Mouse (Mus musculus) layer of hippocampus, adult 18-20 months (tissue): ENCODE results near the gene Ly6g6e. TPM values are rescaled to one million over a fixed set of nuclear protein-coding genes. Genes with fewer than 3 reads are reported as not detected.

Experiments
- DNase-seq, 2 experiments: peaks; one replicate each; pipeline ENCODE4 v3.0.0; 2022; ENCODE audit warnings: low spot score in 2 of 2
- total RNA-seq, 2 experiments: library from RNA; stranded (reverse); gene quantifications; 2 replicates each; pipeline ENCODE4 v1.2.3; 2021

Ly6g6e gene
- total RNA-seq, 2 experiments from 2014 or later = 3.6 to 5.0 TPM

GRCm38 (mm10) chr17:35049561-35050016, 27.1 kb upstream of the Ly6g6e start, which contains the start of gene Clic1:
Gene Clic1, plus strand, starts transcription at chr17:35049966.
- no peak for DNase-seq

DNA sequence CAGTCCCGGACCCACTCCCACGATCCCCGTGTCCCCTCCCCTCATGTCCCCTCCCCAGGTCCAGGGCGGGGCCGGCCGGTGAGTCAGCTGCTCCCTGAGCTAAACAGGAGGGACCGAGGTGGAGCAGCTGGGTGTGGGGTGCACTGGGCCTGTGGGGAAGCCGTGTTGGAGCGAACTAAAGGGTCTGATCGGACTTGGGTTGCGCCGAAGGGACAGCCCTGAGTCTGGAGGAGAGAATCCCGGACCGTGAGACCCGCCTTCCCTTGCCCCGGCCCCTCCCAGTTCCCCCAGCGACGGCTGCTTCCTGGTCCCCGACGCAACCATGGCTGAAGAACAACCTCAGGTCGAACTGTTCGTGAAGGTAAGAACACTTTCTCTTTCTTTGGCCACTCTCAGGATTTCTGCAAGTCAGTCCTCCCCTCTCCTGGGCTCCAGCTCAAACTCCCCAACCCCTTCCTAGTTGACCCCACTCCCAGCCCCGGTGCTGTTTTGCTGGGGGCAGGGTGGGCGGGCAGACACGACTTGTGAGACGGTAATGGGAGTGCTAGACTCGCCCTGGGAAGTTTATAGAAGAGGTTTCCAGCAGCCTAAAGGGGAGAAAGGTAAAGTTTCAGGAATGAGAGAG, 26.5 kb upstream of the Ly6g6e start:
- DNase-seq = no peak

DNA sequence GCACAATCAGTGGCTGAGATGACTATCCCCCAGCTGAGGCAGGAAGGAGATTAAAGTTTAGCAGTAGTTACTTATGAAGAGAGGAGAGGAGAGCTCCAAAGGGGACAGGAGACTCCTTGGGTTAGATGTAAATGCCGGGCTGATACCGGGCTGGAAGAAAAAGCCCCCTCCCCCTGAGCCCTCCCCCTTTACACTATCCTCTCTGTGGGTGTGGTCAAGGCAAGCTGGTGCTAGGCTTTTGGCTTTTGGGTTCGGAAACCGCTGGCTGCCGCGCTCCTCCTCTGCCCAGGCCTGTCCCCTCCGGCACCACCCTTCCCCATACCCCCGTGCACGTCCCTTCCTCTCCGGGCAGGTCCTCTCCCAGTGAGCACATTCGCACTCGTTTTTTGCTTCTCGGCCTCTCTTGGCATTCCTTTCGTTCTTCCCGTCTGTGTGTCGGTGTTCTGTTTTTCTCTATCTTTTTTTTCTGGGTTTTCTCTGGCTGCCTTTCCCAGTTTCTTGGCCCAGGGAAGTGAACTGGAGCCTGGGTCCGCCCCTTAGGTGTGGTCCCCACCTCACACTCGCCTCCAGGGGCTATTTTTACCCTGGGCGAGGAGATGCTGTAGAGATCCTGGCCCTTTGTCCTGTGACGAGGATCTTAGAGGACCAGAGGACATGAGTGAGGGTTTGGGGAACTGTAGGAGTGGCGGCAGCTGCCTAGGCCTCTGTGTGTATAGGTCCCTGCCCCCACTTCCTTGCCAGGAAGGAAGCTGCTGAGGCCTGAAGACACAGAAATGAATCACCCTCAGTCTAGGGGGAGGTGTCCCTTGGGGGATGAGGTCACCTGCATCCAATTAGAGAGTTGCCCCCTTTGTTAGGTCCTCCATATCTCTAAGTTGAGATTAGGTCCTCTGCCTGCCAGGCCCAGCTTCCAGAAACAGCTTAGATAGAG, 25.3 kb upstream of the Ly6g6e start:
- DNase-seq = no peak

DNA sequence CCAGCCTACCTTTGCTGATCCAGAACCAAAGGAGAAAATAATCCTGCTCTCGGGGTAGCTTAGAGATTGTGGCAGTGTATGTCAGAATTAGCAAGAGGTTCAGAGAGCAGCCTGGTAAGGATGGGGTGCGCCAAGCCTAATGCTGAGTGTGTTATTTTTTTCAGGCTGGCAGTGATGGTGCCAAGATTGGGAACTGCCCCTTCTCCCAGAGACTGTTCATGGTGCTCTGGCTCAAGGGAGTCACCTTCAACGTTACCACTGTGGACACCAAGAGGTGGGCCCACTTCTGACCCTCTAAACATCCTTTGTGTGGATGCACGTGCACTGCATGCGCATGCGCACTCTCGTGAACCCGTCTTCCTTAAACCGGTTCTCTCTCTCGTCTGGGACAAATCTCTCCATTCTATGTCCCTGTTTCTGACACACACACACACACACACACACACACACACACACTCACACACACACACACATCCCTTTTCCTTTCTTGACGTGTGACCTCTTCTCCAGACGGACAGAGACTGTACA, 24.4 kb upstream of the Ly6g6e start:
- DNase-seq = no peak

DNA sequence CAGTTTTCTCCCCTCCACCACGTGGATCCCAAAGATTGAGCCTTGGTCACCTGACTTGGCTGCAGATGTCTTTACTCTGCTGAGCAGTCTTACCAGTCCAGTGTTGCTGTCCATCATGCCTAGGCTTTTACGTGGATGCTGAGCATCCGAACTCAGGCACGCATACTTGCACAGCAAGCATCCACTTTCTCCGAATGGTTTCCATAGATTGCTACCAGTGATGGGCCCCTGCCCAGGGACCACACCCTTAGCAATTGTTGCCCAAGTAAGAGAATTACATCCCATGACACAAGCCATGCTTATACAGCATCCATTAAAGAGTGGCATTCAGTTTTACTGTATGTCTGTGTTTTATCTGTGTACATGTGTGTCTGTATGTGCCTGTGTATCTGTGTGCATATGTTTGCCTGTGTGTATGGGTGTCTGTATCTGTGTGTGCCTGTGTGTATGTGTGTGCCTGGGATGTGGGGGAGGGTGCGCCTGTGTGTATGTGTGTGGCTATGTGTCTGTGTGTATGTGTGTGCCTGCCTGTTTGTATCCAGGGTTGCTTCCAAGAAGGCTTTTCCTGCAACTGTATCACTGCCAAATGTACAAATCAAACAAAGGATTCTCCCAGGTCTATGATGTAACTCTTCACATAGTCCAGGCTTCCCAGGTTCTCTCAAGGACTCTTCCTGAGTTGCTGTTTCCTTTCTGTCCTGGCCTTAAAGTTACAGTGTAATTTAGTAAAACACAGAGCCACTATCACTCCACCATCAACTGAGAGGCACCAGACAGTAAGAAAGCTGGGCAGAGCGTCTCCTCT, 20.8 kb upstream of the Ly6g6e start:
- DNase-seq = no peak

- DNase-seq = no peak
Measured at GRCm38 (mm10) chr17:35057090-35057489, 19.6 kb upstream of the Ly6g6e start.

DNA sequence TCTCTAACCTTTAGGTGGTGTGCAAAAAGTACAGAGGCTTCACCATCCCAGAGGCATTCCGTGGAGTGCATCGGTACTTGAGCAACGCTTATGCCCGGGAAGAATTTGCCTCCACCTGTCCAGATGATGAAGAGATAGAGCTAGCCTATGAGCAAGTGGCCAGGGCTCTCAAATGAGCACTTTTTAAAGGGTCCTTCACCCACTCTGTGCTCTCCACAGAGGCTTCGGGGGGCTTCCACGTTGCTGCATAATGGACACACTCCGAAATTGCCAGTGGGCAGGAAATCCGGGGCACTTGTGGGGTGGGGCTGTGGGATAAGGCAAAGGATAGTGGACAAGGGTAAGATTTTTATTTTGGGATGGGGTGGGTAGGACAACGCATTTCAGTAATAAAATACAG, 18.4 kb upstream of the Ly6g6e start:
- DNase-seq = no peak

GRCm38 (mm10) chr17:35058911-35059892, 17.5 kb upstream of the Ly6g6e start, which contains the start of gene Ddah2:
Gene Ddah2, plus strand, starts transcription at chr17:35059035.
- DNase-seq = peak; percentile 39 to 66

DNA sequence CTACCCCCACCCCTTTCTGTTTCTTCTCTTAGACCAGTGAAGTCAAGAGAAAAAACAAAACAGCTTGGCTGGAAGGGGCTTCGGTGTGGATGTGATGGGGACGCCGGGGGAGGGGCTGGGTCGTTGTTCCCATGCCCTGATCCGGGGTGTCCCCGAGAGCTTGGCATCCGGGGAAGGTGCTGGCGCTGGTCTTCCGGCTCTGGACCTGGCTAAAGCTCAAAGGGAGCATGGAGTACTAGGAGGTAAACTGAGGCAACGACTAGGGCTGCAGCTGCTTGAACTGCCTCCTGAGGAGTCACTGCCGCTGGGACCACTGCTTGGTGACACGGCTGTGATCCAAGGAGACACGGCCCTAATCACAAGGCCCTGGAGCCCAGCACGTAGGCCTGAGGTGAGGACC, 16.6 kb upstream of the Ly6g6e start:
- no peak for DNase-seq

DNA sequence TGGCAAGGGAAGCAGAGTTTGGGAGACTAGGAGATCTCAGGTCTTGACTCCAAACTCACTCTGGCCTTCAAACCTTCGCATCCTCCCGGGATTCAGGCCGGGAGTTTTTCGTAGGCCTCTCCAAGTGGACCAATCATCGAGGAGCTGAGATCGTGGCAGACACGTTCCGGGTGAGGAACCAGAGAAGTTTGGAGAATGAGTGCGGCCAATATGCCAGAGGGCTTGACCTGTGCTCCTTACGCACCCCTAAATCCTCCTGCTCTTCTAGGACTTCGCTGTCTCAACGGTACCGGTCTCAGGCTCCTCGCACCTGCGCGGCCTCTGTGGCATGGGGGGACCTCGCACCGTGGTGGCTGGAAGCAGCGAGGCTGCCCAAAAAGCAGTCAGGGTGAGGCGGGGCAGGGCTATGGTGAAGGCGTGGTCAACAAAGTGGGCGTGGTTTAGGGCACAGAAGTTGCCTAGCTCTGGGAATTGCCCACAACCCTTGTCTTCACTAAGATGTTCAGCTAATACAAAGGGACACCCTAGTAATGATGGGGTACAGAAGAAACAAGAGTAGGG, 15.9 kb upstream of the Ly6g6e start:
- no peak for DNase-seq

DNA sequence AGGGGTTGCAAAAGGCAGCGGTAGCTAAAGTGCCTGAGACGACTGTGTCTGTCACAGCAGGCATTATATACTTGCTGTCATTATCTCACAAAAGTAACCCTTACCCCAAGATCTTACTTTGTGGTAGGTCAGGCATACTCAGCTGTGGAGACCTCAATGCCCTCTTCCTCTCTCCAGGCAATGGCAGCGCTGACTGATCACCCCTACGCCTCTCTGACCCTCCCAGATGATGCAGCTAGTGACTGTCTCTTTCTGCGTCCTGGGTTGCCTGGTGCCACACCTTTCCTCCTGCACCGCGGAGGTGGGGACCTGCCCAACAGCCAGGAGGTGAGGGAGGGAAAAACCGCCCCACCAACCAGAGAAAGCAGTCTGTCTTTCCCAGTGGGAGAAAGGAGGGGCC, 15.4 kb upstream of the Ly6g6e start:
- DNase-seq = no peak

DNA sequence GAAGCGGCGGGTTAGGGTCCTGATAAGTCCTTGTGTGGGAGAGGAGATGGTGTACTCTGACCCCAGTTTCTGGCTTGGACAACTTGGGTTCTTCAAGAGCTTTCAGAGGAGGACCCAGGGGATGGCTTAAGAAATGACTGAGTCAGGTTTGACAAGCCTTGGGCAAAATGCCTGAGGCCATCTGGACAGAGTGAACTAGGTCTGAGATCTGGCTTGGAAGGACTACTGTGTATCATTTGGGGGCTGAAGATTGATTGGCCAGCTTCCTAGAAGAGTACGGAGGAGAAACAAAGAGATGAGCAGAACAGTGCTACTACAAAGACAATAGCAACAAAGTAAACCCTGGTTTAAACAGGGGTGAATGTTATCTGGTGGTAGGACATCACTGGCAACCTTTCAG, 13.2 kb upstream of the Ly6g6e start:
- DNase-seq = no peak

DNA sequence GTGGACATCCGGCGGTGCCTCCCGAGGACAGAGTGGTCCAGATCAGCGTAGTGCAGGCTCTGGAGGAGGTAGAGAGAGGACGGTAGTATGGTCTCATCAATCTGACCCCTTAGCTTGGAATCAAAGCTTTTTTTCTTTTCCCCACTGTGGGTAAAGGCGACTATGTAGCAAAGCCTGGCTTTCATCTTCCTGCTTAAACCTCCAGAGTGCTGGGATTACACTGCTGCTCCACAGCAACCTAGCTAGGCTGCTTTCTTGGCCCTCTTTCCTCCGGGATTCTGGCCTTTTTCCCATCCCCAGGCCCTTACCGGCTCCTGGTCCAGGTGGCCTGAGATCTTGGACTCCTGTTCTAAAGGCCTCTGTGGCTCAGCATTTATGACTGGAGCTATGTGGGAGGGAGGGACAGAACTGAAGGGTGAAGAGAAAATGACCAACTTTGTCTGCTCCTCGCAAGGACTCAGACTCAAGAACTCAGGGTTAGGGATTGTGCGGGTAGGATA, 12.3 kb upstream of the Ly6g6e start:
- DNase-seq = no peak

- DNase-seq = no peak
Measured at GRCm38 (mm10) chr17:35064951-35065947, 11.5 kb upstream of the Ly6g6e start, which contains the start of gene Ly6g6c. Gene Ly6g6c, plus strand, starts transcription at chr17:35065388.

DNA sequence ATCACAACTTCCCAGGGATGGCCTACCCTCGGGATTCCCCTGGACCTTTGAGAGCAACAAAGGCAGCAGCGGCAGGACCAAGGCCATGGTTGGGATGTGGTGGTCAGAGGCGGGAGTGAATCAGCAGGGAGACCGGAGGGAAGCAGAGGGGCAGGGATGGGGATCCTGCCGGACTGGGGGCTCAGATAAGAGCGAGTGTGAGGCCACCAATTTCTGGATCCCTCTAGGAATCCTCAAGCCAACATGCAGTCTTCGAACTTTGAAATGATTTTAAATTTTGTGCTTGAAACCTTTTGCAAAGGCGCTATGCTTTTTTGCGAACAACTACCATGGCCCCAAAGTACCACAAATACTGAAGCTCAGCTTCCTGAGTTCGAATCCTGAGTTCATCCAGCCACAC, 10.6 kb upstream of the Ly6g6e start, which contains the start of gene Mpig6b:
Mpig6b (minus strand) TSS at position 101 of the 400 bp plus-strand sequence.
- DNase-seq = no peak

- no peak for DNase-seq
Measured at GRCm38 (mm10) chr17:35068213-35068914, 8.3 kb upstream of the Ly6g6e start.

DNA sequence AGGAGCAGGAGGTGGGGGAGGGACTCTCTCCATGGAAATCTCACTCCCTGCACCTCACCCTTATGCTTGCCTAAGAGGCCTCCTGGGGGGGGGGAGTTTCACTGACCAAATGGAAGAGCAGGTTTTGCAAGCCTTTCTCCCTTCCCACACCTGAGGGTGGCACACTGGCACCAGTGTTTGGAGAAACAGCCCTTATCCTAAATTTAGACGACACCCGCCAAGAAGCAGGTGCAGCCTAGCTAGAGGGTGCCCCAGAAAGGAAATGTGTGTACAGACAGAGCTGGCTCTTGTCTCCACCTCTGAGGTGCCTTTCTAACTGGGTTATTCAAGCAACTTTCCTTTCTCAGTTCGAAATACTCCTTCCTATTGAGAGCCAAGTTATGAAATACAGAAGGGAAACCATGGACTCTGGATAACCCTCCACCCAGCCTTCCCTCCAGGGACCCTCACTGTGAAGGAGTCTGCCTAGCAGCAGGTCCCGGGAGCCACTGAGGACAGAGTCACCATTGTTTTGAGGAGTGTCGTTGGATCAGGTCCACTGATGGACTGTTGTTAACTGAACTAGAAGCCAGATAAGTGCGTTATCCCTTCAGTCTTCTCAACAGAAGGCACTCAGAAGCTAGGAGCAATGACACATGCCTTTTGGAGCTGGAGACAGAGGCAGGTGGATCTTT, 6.0 kb upstream of the Ly6g6e start:
- no peak for DNase-seq
